Mouse (Mus musculus) CH12.LX (cell line): Measurements from ENCODE around the gene Gsg1l. TPM values are rescaled to one million over a fixed set of nuclear protein-coding genes. Genes with fewer than 3 reads are reported as not detected.

Experiments
- DNase-seq: peaks from one replicate; pipeline ENCODE4 v3.0.0-alpha.2; 2013; ENCODE audit errors: extremely low read depth
- H3K27ac ChIP-seq: 2 replicates; pipeline ENCODE4 v1.5.1; 2012; ENCODE audit warnings: low read depth, mild to moderate bottlenecking, control low read depth, moderate library complexity; ENCODE audit not compliant: insufficient read depth
- H3K27me3 ChIP-seq: replicated peaks from 2 replicates; pipeline ENCODE3; 2012; ENCODE audit warnings: inconsistent platforms
- H3K36me3 ChIP-seq, 2 experiments: replicated peaks in 1 of 2; 2 replicates each; pipeline versions ENCODE3 to v1.6.1; 2012; ENCODE audit warnings: inconsistent platforms in 1 of 2, low read length in 1 of 2, mild to moderate bottlenecking in 1 of 2, mixed read lengths in 1 of 2, moderate library complexity in 1 of 2; ENCODE audit not compliant: control insufficient read depth in 1 of 2, insufficient read depth in 1 of 2
- H3K4me1 ChIP-seq, 2 experiments: 2 replicates each; pipeline ENCODE4 v1.6.1; 2012; ENCODE audit warnings: inconsistent platforms in 1 of 2, moderate library complexity in 1 of 2; ENCODE audit not compliant: insufficient read depth in 2 of 2, control insufficient read depth in 1 of 2
- H3K4me2 ChIP-seq: 2 replicates; pipeline ENCODE4 v1.6.1; 2012; ENCODE audit warnings: low read depth, mild to moderate bottlenecking, control low read depth; ENCODE audit not compliant: poor library complexity, insufficient read depth, severe bottlenecking
- H3K4me3 ChIP-seq, 3 experiments: fragments of 150-350 bp in 1 of 3; sonication (generic) in 1 of 3; replicated peaks in 1 of 3; 2 replicates each; pipeline versions ENCODE3 to v1.5.1; 2011 to 2012; ENCODE audit warnings: low read depth in 2 of 3, low read length in 2 of 3, mild to moderate bottlenecking in 2 of 3, moderate library complexity in 2 of 3, control low read depth in 1 of 3, improper control_type of control experiment in 1 of 3, inconsistent platforms in 1 of 3, mixed read lengths in 1 of 3; ENCODE audit not compliant: poor library complexity in 1 of 3
- H3K79me2 ChIP-seq: replicated peaks from 2 replicates; pipeline ENCODE4 v1.6.1; 2012; ENCODE audit warnings: mild to moderate bottlenecking, moderate library complexity; ENCODE audit not compliant: control insufficient read depth, poor library complexity, insufficient read depth, severe bottlenecking; ENCODE audit errors: extremely low read depth
- H3K9ac ChIP-seq: 2 replicates; pipeline ENCODE4 v1.6.1; 2012; ENCODE audit warnings: low read depth, mild to moderate bottlenecking, control low read depth, moderate library complexity; ENCODE audit not compliant: insufficient read depth
- H3K9me3 ChIP-seq: replicated peaks from 2 replicates; pipeline ENCODE3; 2012; ENCODE audit warnings: low read length, inconsistent platforms, mixed read lengths
- BHLHE40 ChIP-seq: IDR thresholded peaks from 2 replicates; pipeline ENCODE4 v1.6.1; 2011; ENCODE audit warnings: mild to moderate bottlenecking, low read depth, low read length, improper control_type of control experiment
- CHD2 ChIP-seq: IDR thresholded peaks from 2 replicates; pipeline ENCODE4 v1.6.1; 2011; ENCODE audit warnings: low read length, improper control_type of control experiment
- E2F4 ChIP-seq: IDR thresholded peaks from 2 replicates; pipeline ENCODE4 v1.6.1; 2011; ENCODE audit warnings: low read depth, low read length, improper control_type of control experiment; ENCODE audit not compliant: insufficient replicate concordance
- ELF1 ChIP-seq: IDR thresholded peaks from 2 replicates; pipeline ENCODE4 v1.6.1; 2014; ENCODE audit warnings: low read depth, mild to moderate bottlenecking, inconsistent platforms, low read length, improper control_type of control experiment
- EP300 ChIP-seq: IDR thresholded peaks from 2 replicates; pipeline ENCODE4 v1.6.1; 2011; ENCODE audit warnings: low read length, improper control_type of control experiment
- GABPA ChIP-seq: IDR thresholded peaks from 2 replicates; pipeline ENCODE4 v1.6.1; 2012; ENCODE audit warnings: low read depth, low read length, improper control_type of control experiment, inconsistent platforms; ENCODE audit not compliant: insufficient replicate concordance
- HCFC1 ChIP-seq: IDR thresholded peaks from 2 replicates; pipeline ENCODE4 v1.6.1; 2012; ENCODE audit warnings: low read depth, mild to moderate bottlenecking, inconsistent platforms, low read length, improper control_type of control experiment
- IRF4 ChIP-seq: IDR thresholded peaks from 2 replicates; pipeline ENCODE4 v1.6.1; 2014; ENCODE audit warnings: low read depth, mild to moderate bottlenecking, inconsistent platforms, low read length, improper control_type of control experiment
- JUN ChIP-seq: IDR thresholded peaks from 2 replicates; pipeline ENCODE4 v1.6.1; 2011; ENCODE audit warnings: low read depth, mild to moderate bottlenecking, low read length, improper control_type of control experiment, moderate library complexity; ENCODE audit not compliant: insufficient read depth
- JUND ChIP-seq: conservative IDR thresholded peaks from 2 replicates; pipeline ENCODE4 v1.6.1; 2011; ENCODE audit warnings: low read depth, low read length, improper control_type of control experiment
- MAFK ChIP-seq: IDR thresholded peaks from 2 replicates; pipeline ENCODE4 v1.6.1; 2011; ENCODE audit warnings: low read length, improper control_type of control experiment; ENCODE audit not compliant: insufficient replicate concordance
- MAX ChIP-seq: IDR thresholded peaks from 2 replicates; pipeline ENCODE4 v1.6.1; 2011; ENCODE audit warnings: low read length, improper control_type of control experiment
- MEF2A ChIP-seq: IDR thresholded peaks from 2 replicates; pipeline ENCODE4 v1.6.1; 2014; ENCODE audit warnings: low read depth, mild to moderate bottlenecking, inconsistent platforms, low read length, improper control_type of control experiment, borderline replicate concordance
- MXI1 ChIP-seq: IDR thresholded peaks from 2 replicates; pipeline ENCODE4 v1.6.1; 2011; ENCODE audit warnings: mild to moderate bottlenecking, low read depth, low read length, improper control_type of control experiment
- NELFE ChIP-seq: IDR thresholded peaks from 2 replicates; pipeline ENCODE4 v1.6.1; 2011; ENCODE audit warnings: low read depth, low read length, improper control_type of control experiment
- NRF1 ChIP-seq: IDR thresholded peaks from 2 replicates; pipeline ENCODE4 v1.6.1; 2014; ENCODE audit warnings: low read depth, mild to moderate bottlenecking, inconsistent platforms, low read length, improper control_type of control experiment, moderate library complexity
- POLR2A ChIP-seq: IDR thresholded peaks from 2 replicates; pipeline ENCODE4 v1.6.1; 2011; ENCODE audit warnings: low read depth, mild to moderate bottlenecking, improper control_type of control experiment, low read length
- RAD21 ChIP-seq: IDR thresholded peaks from 2 replicates; pipeline ENCODE4 v1.6.1; 2011; ENCODE audit warnings: low read depth, mild to moderate bottlenecking, low read length, improper control_type of control experiment, moderate library complexity
- RCOR1 ChIP-seq: conservative IDR thresholded peaks from 2 replicates; pipeline ENCODE4 v1.6.1; 2012; ENCODE audit warnings: low read depth, mild to moderate bottlenecking, inconsistent platforms, low read length, improper control_type of control experiment
- SIN3A ChIP-seq: IDR thresholded peaks from 2 replicates; pipeline ENCODE4 v1.6.1; 2012; ENCODE audit warnings: low read length, improper control_type of control experiment, inconsistent platforms
- TBP ChIP-seq: conservative IDR thresholded peaks from 2 replicates; pipeline ENCODE4 v1.6.1; 2011; ENCODE audit warnings: low read depth, low read length, improper control_type of control experiment
- TCF12 ChIP-seq: IDR thresholded peaks from 2 replicates; pipeline ENCODE4 v1.6.1; 2014; ENCODE audit warnings: low read depth, mild to moderate bottlenecking, inconsistent platforms, low read length, improper control_type of control experiment
- UBTF ChIP-seq: IDR thresholded peaks from 2 replicates; pipeline ENCODE4 v1.6.1; 2012; ENCODE audit warnings: low read depth, mild to moderate bottlenecking, inconsistent platforms, low read length, improper control_type of control experiment, moderate library complexity
- USF2 ChIP-seq: conservative IDR thresholded peaks from 2 replicates; pipeline ENCODE4 v1.6.1; 2011; ENCODE audit warnings: low read depth, low read length, improper control_type of control experiment
- ZC3H11A ChIP-seq: IDR thresholded peaks from 2 replicates; pipeline ENCODE4 v1.6.1; 2012; ENCODE audit warnings: low read depth, mild to moderate bottlenecking, inconsistent platforms, low read length, improper control_type of control experiment
- ZNF384 ChIP-seq: IDR thresholded peaks from 2 replicates; pipeline ENCODE4 v1.6.1; 2012; ENCODE audit warnings: low read depth, low read length, improper control_type of control experiment, inconsistent platforms
- dilution Hi-C: fragments of 300-500 bp; cut with MboI; formaldehyde crosslinking; loops from 2 replicates; pipeline ENCODE4 v1.14.3; 2020; ENCODE audit warnings: low sequenced_read_pairs; ENCODE audit not compliant: extremely low pct_unique_long_range_greater_than_20kb, extremely low pct_ligation_motif_present
- in situ Hi-C: fragments of 300-500 bp; cut with MboI; formaldehyde crosslinking; loops from 3 replicates; pipeline ENCODE4 v1.14.3; 2019; ENCODE audit warnings: low sequenced_read_pairs, low pct_ligation_motif_present, low pct_unique_long_range_greater_than_20kb, mixed read lengths
- polyA plus RNA-seq: library from polyadenylated mRNA; unstranded; fragments of >175 nt; gene quantifications from 2 replicates; pipeline ENCODE4 v1.2.1, GENCODE M21; 2012; ENCODE audit warnings: low read depth; ENCODE audit not compliant: insufficient read length
- total RNA-seq, 2 experiments: library from RNA; depleted of rRNA; stranded (reverse); fragments of 300-350 nt in 1 of 2; fragments of >200 nt in 1 of 2; gene quantifications; 2 replicates each; pipeline ENCODE4 v1.2.3; 2012 to 2014

Gsg1l gene
- total and polyA plus RNA-seq, 3 experiments, result not detected

- dilution Hi-C loops (no loop called here), in situ Hi-C loops (no loop called here)
- no peak overlapping the region for H3K4me2 ChIP-seq
- no peak overlapping the region for H3K9ac ChIP-seq
- peaks cover 0 to 15% of the 10 kb centered on the region in 2 experiments; a peak in 2 of 4 replicates for H3K4me1 ChIP-seq
- no peaks in the 10 kb centered on the region for H3K27me3 ChIP-seq
- H3K27ac ChIP-seq, result no peak overlapping the region
- DNase-seq, result no peak
- no peaks in the 10 kb centered on the region for H3K79me2 ChIP-seq
- TF ChIP-seq CHD2 (no peak), IRF4 (no peak), SIN3A (no peak), MXI1 (no peak), MAFK (no peak), JUN (no peak), BHLHE40 (no peak), RAD21 (no peak), USF2 (no peak), MAX (no peak), HCFC1 (no peak), GABPA (no peak), TBP (no peak), NELFE (no peak), POLR2A (no peak), MEF2A (no peak), ZNF384 (no peak), JUND (no peak), EP300 (no peak)
- TF ChIP-seq, all 38 proteins: peak for 0
- Histone ChIP-seq H3K9me3 (no peaks in the 10 kb centered on the region), H3K4me3 (no peak overlapping the region), H3K36me3 (peaks cover 0 to 6% of the 10 kb centered on the region in 2 experiments)
These were observed 217.0 kb downstream of the Gsg1l start for GRCm38 (mm10) chr7:125865234-125865633.

DNA sequence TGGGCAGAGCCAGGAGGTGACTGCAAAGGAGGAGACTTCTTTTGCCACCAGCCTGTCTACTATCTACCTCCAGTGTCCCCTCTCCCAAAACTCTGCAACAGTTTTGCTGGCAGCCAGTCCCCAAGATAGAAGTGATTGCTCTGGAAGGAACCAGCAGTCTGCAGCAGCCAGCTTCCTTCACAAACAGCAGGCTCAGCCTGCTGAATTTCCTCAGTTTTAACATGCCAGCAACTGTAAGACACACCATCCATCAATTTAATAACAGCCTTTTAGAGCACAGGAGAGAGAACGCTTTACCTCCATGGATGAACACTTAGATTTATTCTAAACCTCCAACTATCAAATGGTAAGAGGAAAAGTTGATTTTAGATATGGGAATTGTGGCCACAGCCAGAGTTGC lies 218.2 kb downstream of the Gsg1l start:
- H3K27ac ChIP-seq, result no peak overlapping the region
- peaks cover 0 to 6% of the 10 kb centered on the region in 2 experiments for H3K36me3 ChIP-seq
- H3K4me3 ChIP-seq, result no peak overlapping the region
- H3K79me2 ChIP-seq, result no peaks in the 10 kb centered on the region
- H3K9me3 ChIP-seq, result no peaks in the 10 kb centered on the region
- no peak for TF ChIP-seq E2F4
- no peak for TF ChIP-seq MXI1
- no peak for TF ChIP-seq UBTF
- TF ChIP-seq ZC3H11A, result no peak
- no peak for TF ChIP-seq TCF12
- no peak for TF ChIP-seq RCOR1
- TF ChIP-seq NRF1, result no peak
- TF ChIP-seq ELF1, result no peak
- dilution Hi-C loops, result no loop called here
- DNase-seq, result no peak
- H3K27me3 ChIP-seq, result no peaks in the 10 kb centered on the region
- H3K4me2 ChIP-seq, result no peak overlapping the region
- peaks cover 3 to 26% of the 10 kb centered on the region in 2 experiments; a peak in 3 of 4 replicates for H3K4me1 ChIP-seq
- H3K9ac ChIP-seq, result no peak overlapping the region
- in situ Hi-C loops, result no loop called here
